Mouse (Mus musculus) lung, postnatal 0 days (tissue): ENCODE data around the gene Tmco4.

Experiments used
- CTCF ChIP-seq: IDR thresholded peaks from 2 replicates; pipeline ENCODE4 v1.5.1; 2016; ENCODE audit warnings: antibody characterized with exemption, mild to moderate bottlenecking
- EP300 ChIP-seq: IDR thresholded peaks from 2 replicates; pipeline ENCODE4 v1.6.1; 2016; ENCODE audit warnings: antibody characterized with exemption, mild to moderate bottlenecking, control low read depth

- TF ChIP-seq CTCF (no peak), EP300 (no peak)
Measured at GRCm38 (mm10) chr4:139018976-139019375, 46.3 kb downstream of the Tmco4 start.
